Mouse (Mus musculus) spleen, adult 12 weeks (tissue): ENCODE results near the gene Kcnh3.

ENCODE experiments used
- DNase-seq: peaks from one replicate; pipeline ENCODE4 v3.0.0; 2022; ENCODE audit warnings: low spot score

Kcnh3 gene

GRCm38 (mm10) chr15:99224208-99224911, at the start of gene Kcnh3:
Gene Kcnh3, plus strand, starts transcription at chr15:99224861.
- DNase-seq: no peak

GRCm38 (mm10) chr15:99179639-99180038, 45.0 kb upstream of the Kcnh3 start:
- DNase-seq: no peak

- DNase-seq: no peak
Measured at GRCm38 (mm10) chr15:99184217-99184914, 40.3 kb upstream of the Kcnh3 start.

GRCm38 (mm10) chr15:99194358-99194757, 30.3 kb upstream of the Kcnh3 start:
- DNase-seq: no peak

GRCm38 (mm10) chr15:99195043-99195442, 29.6 kb upstream of the Kcnh3 start:
- DNase-seq: no peak

- no peak for DNase-seq
Measured at GRCm38 (mm10) chr15:99198761-99199160, 25.9 kb upstream of the Kcnh3 start.

GRCm38 (mm10) chr15:99205959-99206358, 18.7 kb upstream of the Kcnh3 start:
- no peak for DNase-seq

- no peak for DNase-seq
Measured at GRCm38 (mm10) chr15:99213183-99213582, 11.5 kb upstream of the Kcnh3 start.

- DNase-seq: no peak
Measured at GRCm38 (mm10) chr15:99214941-99215340, 9.7 kb upstream of the Kcnh3 start.

- DNase-seq: no peak
Measured at GRCm38 (mm10) chr15:99215741-99216463, 8.8 kb upstream of the Kcnh3 start.

GRCm38 (mm10) chr15:99217630-99218029, 7.0 kb upstream of the Kcnh3 start:
- no peak for DNase-seq

- DNase-seq: no peak
Measured at GRCm38 (mm10) chr15:99221315-99221952, 3.2 kb upstream of the Kcnh3 start.

GRCm38 (mm10) chr15:99222794-99223584, 1.7 kb upstream of the Kcnh3 start:
- no peak for DNase-seq

GRCm38 (mm10) chr15:99223585-99224207, 965 bp upstream of the Kcnh3 start:
- no peak for DNase-seq

- no peak for DNase-seq
Measured at GRCm38 (mm10) chr15:99225081-99225810, 585 bp downstream of the Kcnh3 start.

- DNase-seq: no peak
Measured at GRCm38 (mm10) chr15:99226090-99226489, 1.4 kb downstream of the Kcnh3 start.

- no peak for DNase-seq
Measured at GRCm38 (mm10) chr15:99231998-99232397, 7.3 kb downstream of the Kcnh3 start.

- no peak for DNase-seq
Measured at GRCm38 (mm10) chr15:99233719-99234118, 9.1 kb downstream of the Kcnh3 start.

GRCm38 (mm10) chr15:99234326-99235010, 9.8 kb downstream of the Kcnh3 start:
- no peak for DNase-seq

- DNase-seq: no peak
Measured at GRCm38 (mm10) chr15:99238006-99238405, 13.3 kb downstream of the Kcnh3 start.
